Mouse (Mus musculus) olfactory bulb, adult 2 months (tissue): Measurements from ENCODE around the gene Cnih3.

ENCODE experiments used
- CTCF ChIP-seq: fragments of 200-500 bp; IDR thresholded peaks from 2 replicates; pipeline ENCODE4 v1.5.1; 2012; ENCODE audit warnings: low read depth, mild to moderate bottlenecking, low read length, moderate library complexity; ENCODE audit not compliant: insufficient read depth
- POLR2A ChIP-seq: fragments of 200-500 bp; IDR thresholded peaks from 2 replicates; pipeline ENCODE4 v1.6.1; 2012; ENCODE audit warnings: mild to moderate bottlenecking, low read depth, low read length, moderate library complexity; ENCODE audit not compliant: insufficient read depth

- no peak for TF ChIP-seq CTCF
- TF ChIP-seq POLR2A = no peak
Observed at GRCm38 (mm10) chr1:181357870-181358269, 5.4 kb downstream of the Cnih3 start.
